Mouse (Mus musculus) embryonic fibroblast, embryonic 13.5 days (primary cell): ENCODE data around the gene Slc31a1.

ENCODE experiments used
- CTCF ChIP-seq: IDR thresholded peaks from 2 replicates; pipeline ENCODE4 v1.5.1; 2011; ENCODE audit warnings: mild to moderate bottlenecking, control low read depth, low read length, moderate library complexity, borderline replicate concordance; ENCODE audit not compliant: insufficient read depth
- POLR2A ChIP-seq: IDR thresholded peaks from 2 replicates; pipeline ENCODE4 v1.6.1; 2011; ENCODE audit warnings: low read depth, mild to moderate bottlenecking, control low read depth, low read length, moderate library complexity

DNA sequence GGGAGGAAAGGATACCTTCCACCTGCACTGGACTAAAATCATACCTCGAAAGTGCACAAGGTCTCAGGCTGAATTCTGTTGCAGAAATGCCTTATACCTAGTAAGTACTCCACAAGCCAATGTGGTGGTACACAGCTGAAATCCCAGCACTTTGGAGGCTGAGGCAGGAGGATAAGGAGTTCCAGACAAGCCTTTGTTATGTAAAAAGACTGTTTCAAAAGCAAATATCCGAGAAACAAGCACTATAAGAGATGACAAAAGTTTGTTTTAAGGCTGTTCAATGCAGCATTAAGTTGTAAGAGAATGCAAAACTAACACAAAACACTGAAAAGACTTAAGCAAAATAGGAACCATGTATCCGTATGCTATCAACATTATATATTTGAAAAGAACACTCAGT, 46.0 kb upstream of the Slc31a1 start:
- TF ChIP-seq CTCF: no peak
- TF ChIP-seq POLR2A: no peak
